Mouse (Mus musculus) MEL (cell line): ENCODE measurements around the gene Ino80b.

Experiments
- MEF2A ChIP-seq: IDR thresholded peaks from 2 replicates; pipeline ENCODE4 v1.6.1; 2014; ENCODE audit warnings: low read depth, mild to moderate bottlenecking, inconsistent platforms, low read length, improper control_type of control experiment; ENCODE audit not compliant: poor library complexity, insufficient replicate concordance, severe bottlenecking; ENCODE audit errors: extremely low read depth
- POLR2A ChIP-seq, 2 experiments: IDR thresholded peaks; 2 replicates each; pipeline ENCODE4 v1.6.1; 2011 to 2012; ENCODE audit warnings: low read length in 2 of 2, mild to moderate bottlenecking in 2 of 2, control low read depth in 1 of 2, improper control_type of control experiment in 1 of 2, low read depth in 1 of 2, moderate library complexity in 1 of 2; ENCODE audit not compliant: control insufficient read depth in 1 of 2, insufficient read depth in 1 of 2, poor library complexity in 1 of 2
- POLR2AphosphoS2 ChIP-seq: IDR thresholded peaks from 2 replicates; pipeline ENCODE4 v1.6.1; 2011; ENCODE audit warnings: low read length, improper control_type of control experiment
- USF2 ChIP-seq, 2 experiments: IDR thresholded peaks; 2 replicates each; pipeline ENCODE4 v1.6.1; 2011 to 2012; ENCODE audit warnings: improper control_type of control experiment in 2 of 2, low read length in 2 of 2, borderline replicate concordance in 1 of 2, inconsistent platforms in 1 of 2, low read depth in 1 of 2, mild to moderate bottlenecking in 1 of 2; ENCODE audit not compliant: insufficient read depth in 1 of 2

GRCm38 (mm10) chr6:83135571-83136161 lies 10.4 kb upstream of the Ino80b start:
- no peak for TF ChIP-seq POLR2A (IDR thresholded peaks at IDR 0.05; ENCODE audit: control insufficient read depth in 1 of 2, insufficient read depth in 1 of 2, low read depth in 1 of 2, low read length in 2 of 2, poor library complexity in 1 of 2)
- TF ChIP-seq USF2 (IDR thresholded peaks at IDR 0.05; ENCODE audit: borderline replicate concordance in 1 of 2, insufficient read depth in 1 of 2, low read depth in 1 of 2, low read length in 2 of 2): no peak
- TF ChIP-seq MEF2A: no peak
- no peak for TF ChIP-seq POLR2AphosphoS2
